Mouse (Mus musculus): ENCODE measurements around the gene C530008M17Rik. TPM values are rescaled to one million over a fixed set of nuclear protein-coding genes. Genes with fewer than 3 reads are reported as not detected.

The C530008M17Rik gene
- polyA plus RNA-seq, 1 experiment from 2014 or later = 58.5 TPM

GRCm38 (mm10) chr5:76763148-76763701 is 106.9 kb downstream of the C530008M17Rik start:
- Histone ChIP-seq H3K4me3 (no peak overlapping the region), H3K9ac (0 out of 2 replicates have a peak overlapping the region, but pooled peaks have one; percentile 26), H3K9me3 (no peaks in the 10 kb centered on the region), H3K36me3 (peaks cover 16% of the 10 kb centered on the region), H3K27me3 (no peaks in the 10 kb centered on the region), H3K27ac (replicated peaks) (peak overlapping the region; percentile 76), H3K4me2 (no peak overlapping the region), H3K4me1 (replicated peaks) (peaks cover 55% of the 10 kb centered on the region)
- WGBS = 59% methylated on average over 10 of the region's 10 CpGs
- ATAC-seq (ENCODE audit: low read depth) = peak; percentile 68

GRCm38 (mm10) chr5:76763731-76764130 is 107.4 kb downstream of the C530008M17Rik start:
- Histone ChIP-seq H3K27me3 (no peaks in the 10 kb centered on the region), H3K9ac (no peak overlapping the region), H3K4me3 (no peak overlapping the region), H3K9me3 (no peaks in the 10 kb centered on the region), H3K4me1 (replicated peaks) (peaks cover 54% of the 10 kb centered on the region), H3K27ac (replicated peaks) (peak overlapping the region; percentile 76), H3K4me2 (no peak overlapping the region), H3K36me3 (peaks cover 16% of the 10 kb centered on the region)
- WGBS = 72% methylated on average over 6 of the region's 6 CpGs
- ATAC-seq (ENCODE audit: low read depth) = no peak

GRCm38 (mm10) chr5:76769014-76769413 is 112.7 kb downstream of the C530008M17Rik start:
- no peak overlapping the region for H3K4me3 ChIP-seq
- H3K4me2 ChIP-seq = no peak overlapping the region
- WGBS = 76% methylated on average over 3 of the region's 3 CpGs
- no peak overlapping the region for H3K27ac ChIP-seq (replicated peaks)
- ATAC-seq (ENCODE audit: low read depth) = no peak
- H3K9me3 ChIP-seq = no peaks in the 10 kb centered on the region
- no peak overlapping the region for H3K9ac ChIP-seq
- H3K27me3 ChIP-seq = no peaks in the 10 kb centered on the region
- H3K36me3 ChIP-seq = peaks cover 21% of the 10 kb centered on the region
- H3K4me1 ChIP-seq (replicated peaks) = peaks cover 21% of the 10 kb centered on the region

- H3K27me3 ChIP-seq = no peaks in the 10 kb centered on the region
- WGBS = 77% methylated on average over 15 of the region's 15 CpGs
- no peak overlapping the region for H3K9ac ChIP-seq
Measured at GRCm38 (mm10) chr5:76769572-76769971, 113.3 kb downstream of the C530008M17Rik start.

GRCm38 (mm10) chr5:76771371-76771770 is 115.1 kb downstream of the C530008M17Rik start:
- 92% methylated on average over 5 of the region's 5 CpGs for WGBS
- Histone ChIP-seq H3K27ac (replicated peaks) (no peak overlapping the region), H3K9ac (no peak overlapping the region), H3K4me2 (no peak overlapping the region), H3K4me1 (replicated peaks) (peaks cover 8% of the 10 kb centered on the region), H3K9me3 (no peaks in the 10 kb centered on the region), H3K27me3 (no peaks in the 10 kb centered on the region), H3K4me3 (no peak overlapping the region), H3K36me3 (peaks cover 12% of the 10 kb centered on the region; the same call in 1 of the 2 replicates)
- no peak for ATAC-seq (ENCODE audit: low read depth)

More at GRCm38 (mm10) chr5:76769572-76769971, 113.3 kb downstream of the C530008M17Rik start:
- H3K4me1 ChIP-seq (replicated peaks) = peaks cover 16% of the 10 kb centered on the region
- 0 out of 2 replicates have a peak overlapping the region, but pooled peaks have one; percentile 7 for H3K27ac ChIP-seq (replicated peaks)
- H3K4me3 ChIP-seq = no peak overlapping the region
- no peak for ATAC-seq (ENCODE audit: low read depth)
- peaks cover 21% of the 10 kb centered on the region for H3K36me3 ChIP-seq
- H3K9me3 ChIP-seq = no peaks in the 10 kb centered on the region
- no peak overlapping the region for H3K4me2 ChIP-seq

- Histone ChIP-seq H3K4me1 (replicated peaks) (peaks cover 8% of the 10 kb centered on the region), H3K27ac (replicated peaks) (no peak overlapping the region), H3K9me3 (no peaks in the 10 kb centered on the region), H3K4me3 (no peak overlapping the region), H3K4me2 (no peak overlapping the region), H3K9ac (no peak overlapping the region), H3K36me3 (0 out of 2 replicates have a peak, but pooled peaks cover 11% of the 10 kb centered on the region), H3K27me3 (no peaks in the 10 kb centered on the region)
- ATAC-seq (ENCODE audit: low read depth) = no peak
- 63% methylated on average over 4 of the region's 4 CpGs for WGBS
Measured at GRCm38 (mm10) chr5:76772831-76773230, 116.5 kb downstream of the C530008M17Rik start.

- Histone ChIP-seq H3K9ac (no peak overlapping the region), H3K4me2 (no peak overlapping the region), H3K9me3 (no peaks in the 10 kb centered on the region), H3K4me3 (no peak overlapping the region), H3K36me3 (0 out of 2 replicates have a peak, but pooled peaks cover 9% of the 10 kb centered on the region), H3K4me1 (replicated peaks) (peaks cover 8% of the 10 kb centered on the region), H3K27ac (replicated peaks) (0 out of 2 replicates have a peak overlapping the region, but pooled peaks have one; percentile 23), H3K27me3 (no peaks in the 10 kb centered on the region)
- WGBS = 68% methylated on average over 9 of the region's 9 CpGs
- ATAC-seq (ENCODE audit: low read depth) = peak; percentile 25
Measured at GRCm38 (mm10) chr5:76773492-76774158, 117.3 kb downstream of the C530008M17Rik start.

GRCm38 (mm10) chr5:76779094-76779615 is 122.8 kb downstream of the C530008M17Rik start:
- no peak overlapping the region for H3K27ac ChIP-seq (replicated peaks)

GRCm38 (mm10) chr5:76781943-76782342 is 125.6 kb downstream of the C530008M17Rik start:
- WGBS = 78% methylated on average over 13 of the region's 13 CpGs
- Histone ChIP-seq H3K9ac (0 out of 2 replicates have a peak overlapping the region, but pooled peaks have one; percentile 48), H3K27me3 (no peaks in the 10 kb centered on the region), H3K4me1 (replicated peaks) (peaks cover 41% of the 10 kb centered on the region), H3K4me2 (no peak overlapping the region; the same call in 1 of the 2 replicates), H3K27ac (replicated peaks) (peak overlapping the region; percentile 91), H3K4me3 (no peak overlapping the region), H3K9me3 (no peaks in the 10 kb centered on the region), H3K36me3 (no peaks in the 10 kb centered on the region)
- ATAC-seq (ENCODE audit: low read depth) = no peak

More at GRCm38 (mm10) chr5:76779094-76779615, 122.8 kb downstream of the C530008M17Rik start:
- ATAC-seq (ENCODE audit: low read depth) = no peak
- Histone ChIP-seq H3K4me2 (no peak overlapping the region), H3K36me3 (0 out of 2 replicates have a peak, but pooled peaks cover 4% of the 10 kb centered on the region), H3K4me3 (no peak overlapping the region), H3K4me1 (replicated peaks) (peaks cover 40% of the 10 kb centered on the region), H3K9ac (no peak overlapping the region), H3K9me3 (no peaks in the 10 kb centered on the region), H3K27me3 (no peaks in the 10 kb centered on the region)
- 58% methylated on average over 14 of the region's 14 CpGs for WGBS

GRCm38 (mm10) chr5:76782414-76783103 is 126.2 kb downstream of the C530008M17Rik start:
- Histone ChIP-seq H3K27ac (replicated peaks) (peak overlapping the region; percentile 91), H3K36me3 (no peaks in the 10 kb centered on the region), H3K4me3 (no peak overlapping the region), H3K4me1 (replicated peaks) (peaks cover 41% of the 10 kb centered on the region), H3K9ac (peak overlapping the region; percentile 48; the same call in 1 of the 2 replicates), H3K4me2 (peak overlapping the region; percentile 13; the same call in 1 of the 2 replicates), H3K27me3 (no peaks in the 10 kb centered on the region), H3K9me3 (no peaks in the 10 kb centered on the region)
- peak; percentile 83 for ATAC-seq (ENCODE audit: low read depth)
- WGBS = 23% methylated on average over 7 of the region's 7 CpGs

- Histone ChIP-seq H3K4me1 (replicated peaks) (peaks cover 41% of the 10 kb centered on the region), H3K9ac (no peak overlapping the region), H3K36me3 (no peaks in the 10 kb centered on the region), H3K4me2 (no peak overlapping the region), H3K4me3 (no peak overlapping the region), H3K27ac (replicated peaks) (peak overlapping the region; percentile 91), H3K27me3 (no peaks in the 10 kb centered on the region), H3K9me3 (no peaks in the 10 kb centered on the region)
- no peak; the same call in 1 of the 2 replicates for ATAC-seq (ENCODE audit: low read depth)
- 45% methylated on average over 8 of the region's 8 CpGs for WGBS
Measured at GRCm38 (mm10) chr5:76783104-76783441, 126.8 kb downstream of the C530008M17Rik start.
